Mouse (Mus musculus) lung, postnatal 0 days (tissue): ENCODE results near the gene Natd1.

Experiments used
- CTCF ChIP-seq: IDR thresholded peaks from 2 replicates; pipeline ENCODE4 v1.5.1; 2016; ENCODE audit warnings: antibody characterized with exemption, mild to moderate bottlenecking
- EP300 ChIP-seq: IDR thresholded peaks from 2 replicates; pipeline ENCODE4 v1.6.1; 2016; ENCODE audit warnings: antibody characterized with exemption, mild to moderate bottlenecking, control low read depth

GRCm38 (mm10) chr11:60863196-60863595, 51.4 kb downstream of the Natd1 start:
- no peak for TF ChIP-seq CTCF
- TF ChIP-seq EP300, result no peak
